In genomic region chr9:13624780-13625179, GRCm38 (mm10) we compare ENCODE assay signal across 26 mouse cellular contexts.
"Had no signal": no experiment of that assay in that cellular context is flagged by ENCODE, and none has a peak within 500 bp of the region (broad histone marks: within the 10 kb centered on the region; RNA-seq: fewer than 3 reads in every experiment).

No protein-coding gene starts in this region.

- H3K9ac ChIP-seq: heart, embryonic 13.5 days; heart, embryonic 15.5 days; hindbrain, embryonic 13.5 days; hindbrain, embryonic 15.5 days; kidney, embryonic 15.5 days; limb, embryonic 13.5 days; limb, embryonic 15.5 days; liver, embryonic 12.5 days; liver, embryonic 14.5 days had no signal

- DNase-seq: gastrocnemius, postnatal 14 days; gastrocnemius, postnatal 36 days; heart, adult 18-20 months; heart, postnatal 14 days; heart, postnatal 36 days; kidney, adult 11 months; kidney, adult 2 months; kidney, adult 9 months; kidney, postnatal 14 days; kidney, postnatal 36 days; layer of hippocampus, adult 9-11 months; layer of hippocampus, postnatal 36 days; left cerebral cortex, postnatal 4 days; lung, adult 18-20 months had no signal

- H3K27ac ChIP-seq: heart, embryonic 13.5 days; heart, embryonic 15.5 days; hindbrain, embryonic 13.5 days; hindbrain, embryonic 15.5 days; hindbrain, postnatal 0 days; kidney, embryonic 15.5 days; kidney, postnatal 0 days; limb, embryonic 13.5 days; limb, embryonic 15.5 days; liver, embryonic 12.5 days; liver, embryonic 14.5 days had no signal

- H3K27me3 ChIP-seq: heart, embryonic 13.5 days; heart, embryonic 15.5 days; hindbrain, embryonic 13.5 days; hindbrain, embryonic 15.5 days; kidney, embryonic 15.5 days; limb, embryonic 13.5 days; limb, embryonic 15.5 days; liver, embryonic 12.5 days had no signal

- H3K36me3 ChIP-seq: heart, embryonic 15.5 days; hindbrain, embryonic 15.5 days; kidney, embryonic 15.5 days; liver, embryonic 12.5 days had no signal

- ATAC-seq: hindbrain, postnatal 0 days; intestine, embryonic 16.5 days; liver, embryonic 12.5 days had no signal

- H3K4me1 ChIP-seq: limb, embryonic 15.5 days; liver, embryonic 12.5 days had no signal

- H3K4me3 ChIP-seq: heart, embryonic 13.5 days; heart, embryonic 15.5 days; hindbrain, embryonic 13.5 days; hindbrain, embryonic 15.5 days; kidney, embryonic 15.5 days; limb, embryonic 13.5 days; limb, embryonic 15.5 days; liver, embryonic 12.5 days had no signal
